Mouse (Mus musculus) hindbrain, postnatal 0 days (tissue): ENCODE measurements at regions not wholly inside any gene's neighbourhood (a gene's known extent, or its start where the extent isn't known, plus 50 kb on each side); places are given as distances from the start of the nearest gene placed in this dataset.

Experiments used
- ATAC-seq: fragments of 200-750 bp; cut with Nextera tagmentation; 2 replicates; pipeline ENCODE4 v1.8.0; 2017; ENCODE audit warnings: mild to moderate bottlenecking, moderate TSS enrichment, moderate library complexity
- DNase-seq: peaks from one replicate; pipeline ENCODE4 v3.0.0-alpha.2; 2015; ENCODE audit warnings: low spot score
- H3K27ac ChIP-seq: fragments of 300-500 bp; sonication (generic); 2 replicates; pipeline ENCODE4 v1.5.1; 2014; ENCODE audit warnings: mild to moderate bottlenecking
- H3K27me3 ChIP-seq: fragments of 300-500 bp; sonication (generic); 2 replicates; pipeline ENCODE4 v1.6.1; 2014; ENCODE audit warnings: low read length, mixed read lengths; ENCODE audit not compliant: insufficient read depth
- H3K36me3 ChIP-seq: fragments of 300-500 bp; sonication (generic); 2 replicates; pipeline ENCODE4 v1.6.1; 2014; ENCODE audit warnings: low read length, mixed read lengths; ENCODE audit not compliant: insufficient read depth
- H3K4me1 ChIP-seq: fragments of 300-500 bp; sonication (generic); 2 replicates; pipeline ENCODE4 v1.6.1; 2014; ENCODE audit warnings: antibody characterized with exemption, low read length, mixed read lengths; ENCODE audit not compliant: insufficient read depth
- H3K4me2 ChIP-seq: fragments of 300-500 bp; sonication (generic); 2 replicates; pipeline ENCODE4 v1.6.1; 2014; ENCODE audit warnings: low read depth, mild to moderate bottlenecking, low read length, moderate library complexity, mixed read lengths
- H3K4me3 ChIP-seq: fragments of 300-500 bp; sonication (generic); 2 replicates; pipeline ENCODE4 v1.5.1; 2014; ENCODE audit warnings: low read length
- H3K9ac ChIP-seq: fragments of 300-500 bp; sonication (generic); replicated peaks from 2 replicates; pipeline ENCODE4 v1.6.1; 2014; ENCODE audit warnings: mild to moderate bottlenecking, low read length, moderate library complexity, mixed read lengths
- H3K9me3 ChIP-seq: fragments of 300-500 bp; sonication (generic); 2 replicates; pipeline ENCODE4 v1.6.1; 2016; ENCODE audit warnings: low read length, mixed read lengths
- CTCF ChIP-seq: IDR thresholded peaks from 2 replicates; pipeline ENCODE4 v1.5.1; 2016; ENCODE audit warnings: antibody characterized with exemption, control low read depth, low read depth
- WGBS: fragments of 180-500 bp; shearing (Covaris S2); extraction: QIAGEN DNeasy Blood & Tissue Kit; methylation state at CpG from one replicate; pipeline ENCODE4 v1.1.7; 2014; 5-methylcytosine and 5-hydroxymethylcytosine counted together

- Histone ChIP-seq H3K27me3 (no peaks in the 10 kb centered on the region), H3K4me3 (no peak overlapping the region), H3K36me3 (no peaks in the 10 kb centered on the region), H3K9ac (no peak overlapping the region), H3K4me1 (no peaks in the 10 kb centered on the region), H3K9me3 (no peaks in the 10 kb centered on the region), H3K4me2 (no peak overlapping the region), H3K27ac (no peak overlapping the region)
- DNase-seq (no peak), ATAC-seq (no peak)
- WGBS, result 38% methylated on average over 2 of the region's 2 CpGs
- no peak for TF ChIP-seq CTCF
Observed at GRCm38 (mm10) chr7:95840476-95840875, 330.6 kb upstream of the Tenm4 start.

GRCm38 (mm10) chr7:95849874-95850273 lies 321.2 kb upstream of the Tenm4 start:
- Histone ChIP-seq H3K4me3 (no peak overlapping the region), H3K27ac (no peak overlapping the region), H3K9me3 (no peaks in the 10 kb centered on the region), H3K4me1 (no peaks in the 10 kb centered on the region), H3K36me3 (no peaks in the 10 kb centered on the region), H3K27me3 (no peaks in the 10 kb centered on the region), H3K4me2 (no peak overlapping the region), H3K9ac (no peak overlapping the region)
- WGBS, result 82% methylated on average over 2 of the region's 2 CpGs
- DNase-seq (no peak), ATAC-seq (no peak)
- no peak for TF ChIP-seq CTCF

GRCm38 (mm10) chr7:95852630-95853029 lies 318.4 kb upstream of the Tenm4 start:
- ATAC-seq, result no peak
- H3K27me3 ChIP-seq, result no peaks in the 10 kb centered on the region
- no peak overlapping the region for H3K4me3 ChIP-seq
- H3K9ac ChIP-seq, result no peak overlapping the region
- H3K9me3 ChIP-seq, result no peaks in the 10 kb centered on the region
- H3K4me1 ChIP-seq, result no peaks in the 10 kb centered on the region
- no peak overlapping the region for H3K27ac ChIP-seq
- no peak for TF ChIP-seq CTCF
- 81% methylated on average over 6 of the region's 6 CpGs for WGBS
- no peak for DNase-seq
- no peaks in the 10 kb centered on the region for H3K36me3 ChIP-seq
- no peak overlapping the region for H3K4me2 ChIP-seq

- 82% methylated on average over 6 of the region's 6 CpGs for WGBS
- no peak for DNase-seq
Observed at GRCm38 (mm10) chr7:95853225-95853812, 317.7 kb upstream of the Tenm4 start.

GRCm38 (mm10) chr7:95858247-95858646 lies 312.8 kb upstream of the Tenm4 start:
- Histone ChIP-seq H3K9ac (no peak overlapping the region), H3K4me1 (no peaks in the 10 kb centered on the region), H3K36me3 (no peaks in the 10 kb centered on the region), H3K4me3 (no peak overlapping the region), H3K4me2 (no peak overlapping the region), H3K27ac (no peak overlapping the region), H3K27me3 (no peaks in the 10 kb centered on the region), H3K9me3 (no peaks in the 10 kb centered on the region)
- ATAC-seq (no peak), DNase-seq (no peak)
- TF ChIP-seq CTCF, result peak; percentile 36

More at GRCm38 (mm10) chr7:95853225-95853812, 317.7 kb upstream of the Tenm4 start:
- Histone ChIP-seq H3K4me2 (no peak overlapping the region), H3K4me3 (no peak overlapping the region), H3K4me1 (no peaks in the 10 kb centered on the region), H3K36me3 (no peaks in the 10 kb centered on the region), H3K27ac (no peak overlapping the region), H3K27me3 (no peaks in the 10 kb centered on the region), H3K9me3 (no peaks in the 10 kb centered on the region), H3K9ac (no peak overlapping the region)
- ATAC-seq, result no peak
- no peak for TF ChIP-seq CTCF

GRCm38 (mm10) chr7:95864233-95864632 lies 306.8 kb upstream of the Tenm4 start:
- 49% methylated on average over 3 of the region's 3 CpGs for WGBS
- Histone ChIP-seq H3K4me3 (no peak overlapping the region), H3K36me3 (no peaks in the 10 kb centered on the region), H3K9ac (no peak overlapping the region), H3K4me1 (no peaks in the 10 kb centered on the region), H3K27ac (no peak overlapping the region), H3K4me2 (no peak overlapping the region), H3K9me3 (no peaks in the 10 kb centered on the region), H3K27me3 (no peaks in the 10 kb centered on the region)
- DNase-seq (no peak), ATAC-seq (no peak)
- TF ChIP-seq CTCF, result no peak

- DNase-seq, result peak; percentile 12
- Histone ChIP-seq H3K4me3 (no peak overlapping the region), H3K4me2 (no peak overlapping the region), H3K4me1 (no peaks in the 10 kb centered on the region), H3K36me3 (no peaks in the 10 kb centered on the region), H3K27ac (no peak overlapping the region), H3K9me3 (no peaks in the 10 kb centered on the region), H3K9ac (no peak overlapping the region), H3K27me3 (no peaks in the 10 kb centered on the region)
- TF ChIP-seq CTCF, result peak; percentile 23; the same call in 1 of the 2 replicates
- no peak for ATAC-seq
- 57% methylated on average over 3 of the region's 3 CpGs for WGBS
Observed at GRCm38 (mm10) chr7:95865270-95865669, 305.8 kb upstream of the Tenm4 start.
